Mouse (Mus musculus): Measurements from ENCODE around the gene Hdac8. TPM values are rescaled to one million over a fixed set of nuclear protein-coding genes. Genes with fewer than 3 reads are reported as not detected.

Gene Hdac8
- polyA plus RNA-seq, 1 experiment from 2014 or later, result 6.9 TPM

- no peak overlapping the region for H3K27ac ChIP-seq (ENCODE audit: low read depth, low read length)
- no peaks in the 10 kb centered on the region for H3K36me3 ChIP-seq (ENCODE audit: control insufficient read depth, insufficient read depth)
- no peaks in the 10 kb centered on the region for H3K4me1 ChIP-seq (replicated peaks; ENCODE audit: control insufficient read depth, insufficient read depth, low read length)
- ATAC-seq, result no peak
- peak; percentile 83 for TF ChIP-seq CTCF (IDR thresholded peaks at IDR 0.05; ENCODE audit: low read depth)
- no peaks in the 10 kb centered on the region for H3K27me3 ChIP-seq (replicated peaks; ENCODE audit: control insufficient read depth, insufficient read depth, low read length)
- WGBS, result 31% methylated on average over 4 of the region's 4 CpGs
- no peaks in the 10 kb centered on the region for H3K9me3 ChIP-seq (ENCODE audit: control insufficient read depth)
- no peak overlapping the region for H3K9ac ChIP-seq (ENCODE audit: low read depth, low read length)
- H3K4me2 ChIP-seq (replicated peaks; ENCODE audit: low read depth), result no peak overlapping the region
- no peak overlapping the region for H3K4me3 ChIP-seq (ENCODE audit: low read depth, low read length)
These were observed 26.2 kb downstream of the Hdac8 start for GRCm38 (mm10) chrX:102478965-102479364.

- H3K27ac ChIP-seq (ENCODE audit: low read depth, low read length), result no peak overlapping the region
- no peaks in the 10 kb centered on the region for H3K27me3 ChIP-seq (replicated peaks; ENCODE audit: control insufficient read depth, insufficient read depth, low read length)
- no peak for TF ChIP-seq CTCF (IDR thresholded peaks at IDR 0.05; ENCODE audit: low read depth)
- no peaks in the 10 kb centered on the region for H3K4me1 ChIP-seq (replicated peaks; ENCODE audit: control insufficient read depth, insufficient read depth, low read length)
- H3K9me3 ChIP-seq (ENCODE audit: control insufficient read depth), result no peaks in the 10 kb centered on the region
- H3K9ac ChIP-seq (ENCODE audit: low read depth, low read length), result no peak overlapping the region
- H3K4me2 ChIP-seq (replicated peaks; ENCODE audit: low read depth), result no peak overlapping the region
- no peak overlapping the region for H3K4me3 ChIP-seq (ENCODE audit: low read depth, low read length)
- no peaks in the 10 kb centered on the region for H3K36me3 ChIP-seq (ENCODE audit: control insufficient read depth, insufficient read depth)
- WGBS, result 75% methylated on average over 3 of the region's 3 CpGs
- no peak for ATAC-seq
These were observed 26.7 kb downstream of the Hdac8 start for GRCm38 (mm10) chrX:102478481-102478880.

GRCm38 (mm10) chrX:102476784-102477183, 28.4 kb downstream of the Hdac8 start:
- Histone ChIP-seq H3K9me3 (ENCODE audit: control insufficient read depth) (no peaks in the 10 kb centered on the region), H3K27ac (ENCODE audit: low read depth, low read length) (no peak overlapping the region), H3K36me3 (ENCODE audit: control insufficient read depth, insufficient read depth) (no peaks in the 10 kb centered on the region), H3K4me2 (replicated peaks; ENCODE audit: low read depth) (no peak overlapping the region), H3K4me1 (replicated peaks; ENCODE audit: control insufficient read depth, insufficient read depth, low read length) (no peaks in the 10 kb centered on the region), H3K27me3 (replicated peaks; ENCODE audit: control insufficient read depth, insufficient read depth, low read length) (no peaks in the 10 kb centered on the region), H3K9ac (ENCODE audit: low read depth, low read length) (no peak overlapping the region), H3K4me3 (ENCODE audit: low read depth, low read length) (no peak overlapping the region)
- TF ChIP-seq CTCF (IDR thresholded peaks at IDR 0.05; ENCODE audit: low read depth), result peak; percentile 75
- WGBS, result 39% methylated on average over 3 of the region's 3 CpGs
- ATAC-seq, result no peak

- no peak overlapping the region for H3K4me2 ChIP-seq (replicated peaks; ENCODE audit: low read depth)
- H3K4me3 ChIP-seq (ENCODE audit: low read depth, low read length), result no peak overlapping the region
- no peaks in the 10 kb centered on the region for H3K36me3 ChIP-seq (ENCODE audit: control insufficient read depth, insufficient read depth)
- TF ChIP-seq CTCF (IDR thresholded peaks at IDR 0.05; ENCODE audit: low read depth), result no peak
- no peak overlapping the region for H3K27ac ChIP-seq (ENCODE audit: low read depth, low read length)
- no peaks in the 10 kb centered on the region for H3K4me1 ChIP-seq (replicated peaks; ENCODE audit: control insufficient read depth, insufficient read depth, low read length)
- ATAC-seq, result no peak
- WGBS, result 87% methylated on average over 5 of the region's 5 CpGs
- H3K9ac ChIP-seq (ENCODE audit: low read depth, low read length), result no peak overlapping the region
- no peaks in the 10 kb centered on the region for H3K27me3 ChIP-seq (replicated peaks; ENCODE audit: control insufficient read depth, insufficient read depth, low read length)
- no peaks in the 10 kb centered on the region for H3K9me3 ChIP-seq (ENCODE audit: control insufficient read depth)
These were observed 29.6 kb downstream of the Hdac8 start for GRCm38 (mm10) chrX:102475555-102475954.

GRCm38 (mm10) chrX:102418343-102419127, 86.6 kb downstream of the Hdac8 start:
- no peak overlapping the region for H3K4me3 ChIP-seq (ENCODE audit: low read depth, low read length)
- no peaks in the 10 kb centered on the region for H3K27me3 ChIP-seq (replicated peaks; ENCODE audit: control insufficient read depth, insufficient read depth, low read length)
- no peak for TF ChIP-seq CTCF (IDR thresholded peaks at IDR 0.05; ENCODE audit: low read depth)
- no peaks in the 10 kb centered on the region for H3K36me3 ChIP-seq (ENCODE audit: control insufficient read depth, insufficient read depth)
- H3K9me3 ChIP-seq (ENCODE audit: control insufficient read depth), result no peaks in the 10 kb centered on the region
- H3K27ac ChIP-seq (ENCODE audit: low read depth, low read length), result no peak overlapping the region
- ATAC-seq, result no peak
- H3K4me1 ChIP-seq (replicated peaks; ENCODE audit: control insufficient read depth, insufficient read depth, low read length), result no peaks in the 10 kb centered on the region
- 71% methylated on average over 8 of the region's 8 CpGs for WGBS
- H3K9ac ChIP-seq (ENCODE audit: low read depth, low read length), result no peak overlapping the region
- H3K4me2 ChIP-seq (replicated peaks; ENCODE audit: low read depth), result no peak overlapping the region

GRCm38 (mm10) chrX:102416972-102417371, 88.2 kb downstream of the Hdac8 start:
- Histone ChIP-seq H3K4me2 (replicated peaks; ENCODE audit: low read depth) (no peak overlapping the region), H3K4me3 (ENCODE audit: low read depth, low read length) (no peak overlapping the region), H3K4me1 (replicated peaks; ENCODE audit: control insufficient read depth, insufficient read depth, low read length) (no peaks in the 10 kb centered on the region), H3K27me3 (replicated peaks; ENCODE audit: control insufficient read depth, insufficient read depth, low read length) (no peaks in the 10 kb centered on the region), H3K27ac (ENCODE audit: low read depth, low read length) (no peak overlapping the region), H3K9ac (ENCODE audit: low read depth, low read length) (no peak overlapping the region), H3K36me3 (ENCODE audit: control insufficient read depth, insufficient read depth) (no peaks in the 10 kb centered on the region), H3K9me3 (ENCODE audit: control insufficient read depth) (no peaks in the 10 kb centered on the region)
- WGBS, result 68% methylated on average over 4 of the region's 4 CpGs
- no peak for ATAC-seq
- TF ChIP-seq CTCF (IDR thresholded peaks at IDR 0.05; ENCODE audit: low read depth), result no peak

All from intestine, postnatal 0 days (tissue).